Comparison of ENCODE assay signal across 18 mouse cellular contexts in the genomic region with DNA sequence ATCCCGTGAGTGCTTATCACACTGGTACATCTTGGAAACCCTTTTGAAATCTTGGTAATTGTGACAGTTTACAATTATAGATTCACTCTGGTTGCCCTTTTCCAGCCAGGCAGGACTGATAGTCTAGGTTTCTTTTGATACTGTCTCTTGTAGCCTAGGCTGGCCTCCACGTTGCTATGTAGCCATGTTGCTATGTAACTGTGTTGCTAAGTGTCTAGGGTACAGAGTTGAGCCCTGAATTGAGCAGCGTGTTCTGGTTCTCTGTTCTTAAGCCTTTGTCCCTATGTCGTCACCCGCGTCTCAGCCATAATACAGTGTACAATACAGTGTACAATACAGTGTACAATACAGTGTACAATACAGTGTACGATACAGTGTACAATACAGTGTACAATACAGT.
A peak's percentile ranks its signal among the peaks of the same experiment; 100 is the strongest.
DNase-seq lines count a peak whose midpoint lies in the region; ATAC-seq lines count a peak whose summit lies in the region.
"Had no signal": no experiment of that assay in that cellular context is flagged by ENCODE, and none has a peak within 500 bp of the region (broad histone marks: within the 10 kb centered on the region; RNA-seq: fewer than 3 reads in every experiment).

No protein-coding gene starts in this region.

- H3K9me3 ChIP-seq in forebrain, embryonic 13.5 days (replicated peaks) = no peaks in the 10 kb centered on the region
- H3K9me3 ChIP-seq in forebrain, embryonic 12.5 days = no peaks in the 10 kb centered on the region
- H3K9me3 ChIP-seq in neural tube, embryonic 12.5 days = no peaks in the 10 kb centered on the region
- no peaks in the 10 kb centered on the region for H3K9me3 ChIP-seq in neural tube, embryonic 15.5 days (replicated peaks)
- H3K9me3 ChIP-seq in midbrain, embryonic 10.5 days (replicated peaks) = no peaks in the 10 kb centered on the region
- H3K9me3 ChIP-seq: megakaryocyte, embryonic 14.5 days; stomach, embryonic 15.5 days had no signal

- no peak for DNase-seq in midbrain, embryonic 10.5 days (ENCODE audit: low spot score)
- DNase-seq in retina, postnatal 1 day = peak; percentile 40
- DNase-seq in adrenal gland, postnatal 10 days = no peak
- DNase-seq in ovary, postnatal 10 days (ENCODE audit: low spot score) = no peak
- DNase-seq: adrenal gland, adult 8-10 months; cerebellum, postnatal 10 days; heart, postnatal 10 days had no signal

- no peaks in the 10 kb centered on the region for H3K27me3 ChIP-seq in forebrain, embryonic 13.5 days
- H3K27me3 ChIP-seq in forebrain, embryonic 12.5 days = no peaks in the 10 kb centered on the region
- H3K27me3 ChIP-seq in neural tube, embryonic 12.5 days (replicated peaks) = no peaks in the 10 kb centered on the region
- no peaks in the 10 kb centered on the region for H3K27me3 ChIP-seq in neural tube, embryonic 15.5 days (replicated peaks)
- no peaks in the 10 kb centered on the region for H3K27me3 ChIP-seq in midbrain, embryonic 10.5 days (ENCODE audit: low read depth, poor library complexity, severe bottlenecking)
- H3K27me3 ChIP-seq: megakaryocyte, embryonic 14.5 days; stomach, embryonic 15.5 days had no signal

- 39% methylated on average over 7 of the region's 7 CpGs for whole genome bisulfite sequencing in forebrain, embryonic 13.5 days
- 49% methylated on average over 7 of the region's 7 CpGs for WGBS in forebrain, embryonic 12.5 days
- 61% methylated on average over 7 of the region's 7 CpGs for WGBS in neural tube, embryonic 12.5 days
- 59% methylated on average over 7 of the region's 7 CpGs for WGBS in neural tube, embryonic 15.5 days
- 82% methylated on average over 7 of the region's 7 CpGs for WGBS in midbrain, embryonic 10.5 days

- H3K4me3 ChIP-seq in forebrain, embryonic 13.5 days = no peak overlapping the region
- H3K4me3 ChIP-seq in forebrain, embryonic 12.5 days (replicated peaks) = no peak overlapping the region
- no peak overlapping the region for H3K4me3 ChIP-seq in neural tube, embryonic 12.5 days
- no peak overlapping the region for H3K4me3 ChIP-seq in neural tube, embryonic 15.5 days (replicated peaks)
- H3K4me3 ChIP-seq in midbrain, embryonic 10.5 days = no peak overlapping the region
- H3K4me3 ChIP-seq: layer of hippocampus, adult 2 months; left cerebral cortex, adult 2 months; megakaryocyte, embryonic 14.5 days; stomach, embryonic 15.5 days had no signal

- H3K27ac ChIP-seq in forebrain, embryonic 13.5 days = no peak overlapping the region
- H3K27ac ChIP-seq in forebrain, embryonic 12.5 days = no peak overlapping the region
- H3K27ac ChIP-seq in neural tube, embryonic 12.5 days = no peak overlapping the region
- no peak overlapping the region for H3K27ac ChIP-seq in neural tube, embryonic 15.5 days (replicated peaks)
- H3K27ac ChIP-seq in midbrain, embryonic 10.5 days (replicated peaks) = 0 out of 2 replicates have a peak overlapping the region, but pooled peaks have one; percentile 10
- H3K27ac ChIP-seq: kidney, postnatal 0 days; layer of hippocampus, adult 2 months; left cerebral cortex, adult 2 months; liver, embryonic 14.5 days; stomach, embryonic 15.5 days had no signal

- no peaks in the 10 kb centered on the region for H3K36me3 ChIP-seq in forebrain, embryonic 13.5 days (ENCODE audit: poor library complexity, severe bottlenecking)
- H3K36me3 ChIP-seq in forebrain, embryonic 12.5 days (replicated peaks) = no peaks in the 10 kb centered on the region
- no peaks in the 10 kb centered on the region for H3K36me3 ChIP-seq in neural tube, embryonic 12.5 days
- no peaks in the 10 kb centered on the region for H3K36me3 ChIP-seq in neural tube, embryonic 15.5 days
- H3K36me3 ChIP-seq in midbrain, embryonic 10.5 days = no peaks in the 10 kb centered on the region
- H3K36me3 ChIP-seq: stomach, embryonic 15.5 days had no signal

- H3K4me1 ChIP-seq in forebrain, embryonic 13.5 days = peaks cover 27% of the 10 kb centered on the region
- H3K4me1 ChIP-seq in forebrain, embryonic 12.5 days = peaks cover 21% of the 10 kb centered on the region
- no peaks in the 10 kb centered on the region for H3K4me1 ChIP-seq in neural tube, embryonic 12.5 days
- H3K4me1 ChIP-seq in neural tube, embryonic 15.5 days = peaks cover 24% of the 10 kb centered on the region
- peaks cover 30% of the 10 kb centered on the region for H3K4me1 ChIP-seq in midbrain, embryonic 10.5 days
- H3K4me1 ChIP-seq: megakaryocyte, embryonic 14.5 days; stomach, embryonic 15.5 days had no signal

- H3K4me2 ChIP-seq in forebrain, embryonic 13.5 days = no peak overlapping the region
- H3K4me2 ChIP-seq in forebrain, embryonic 12.5 days = no peak overlapping the region
- H3K4me2 ChIP-seq in neural tube, embryonic 12.5 days (replicated peaks) = no peak overlapping the region
- no peak overlapping the region for H3K4me2 ChIP-seq in neural tube, embryonic 15.5 days
- H3K4me2 ChIP-seq: stomach, embryonic 15.5 days had no signal

- no peak overlapping the region for H3K9ac ChIP-seq in forebrain, embryonic 13.5 days
- no peak overlapping the region for H3K9ac ChIP-seq in forebrain, embryonic 12.5 days
- H3K9ac ChIP-seq in neural tube, embryonic 12.5 days = no peak overlapping the region
- no peak overlapping the region for H3K9ac ChIP-seq in neural tube, embryonic 15.5 days (replicated peaks)
- H3K9ac ChIP-seq: liver, embryonic 14.5 days; stomach, embryonic 15.5 days had no signal

- peak; percentile 53 for ATAC-seq in forebrain, embryonic 13.5 days
- no peak; the same call in 1 of the 2 replicates for ATAC-seq in forebrain, embryonic 12.5 days (ENCODE audit: low FRiP score)
- 0 out of 2 replicates have a peak, but pooled peaks have one; percentile 50 for ATAC-seq in neural tube, embryonic 12.5 days (ENCODE audit: low FRiP score, low read depth)
- no peak for ATAC-seq in neural tube, embryonic 15.5 days (ENCODE audit: low FRiP score)
- ATAC-seq: inflammation-experienced regulatory T-cells, adult 6 months had no signal

Comparison
In these comparisons a context has a peak if more than half of its experiments do, and no peak if none do; other contexts are left out.
1. ATAC-seq: peak in forebrain, embryonic 13.5 days (single experiment) and neural tube, embryonic 12.5 days (single experiment); none in forebrain, embryonic 12.5 days (single experiment) and neural tube, embryonic 15.5 days (single experiment).